Mouse (Mus musculus) stomach, postnatal 0 days (tissue): Measurements from ENCODE around the gene Ltb.

Experiments used
- CTCF ChIP-seq: IDR thresholded peaks from 2 replicates; pipeline ENCODE4 v1.5.1; 2016; ENCODE audit warnings: antibody characterized with exemption, low read depth, mild to moderate bottlenecking, moderate library complexity
- EP300 ChIP-seq: optimal IDR thresholded peaks from 2 replicates; pipeline ENCODE3; 2016; ENCODE audit warnings: antibody characterized with exemption

DNA sequence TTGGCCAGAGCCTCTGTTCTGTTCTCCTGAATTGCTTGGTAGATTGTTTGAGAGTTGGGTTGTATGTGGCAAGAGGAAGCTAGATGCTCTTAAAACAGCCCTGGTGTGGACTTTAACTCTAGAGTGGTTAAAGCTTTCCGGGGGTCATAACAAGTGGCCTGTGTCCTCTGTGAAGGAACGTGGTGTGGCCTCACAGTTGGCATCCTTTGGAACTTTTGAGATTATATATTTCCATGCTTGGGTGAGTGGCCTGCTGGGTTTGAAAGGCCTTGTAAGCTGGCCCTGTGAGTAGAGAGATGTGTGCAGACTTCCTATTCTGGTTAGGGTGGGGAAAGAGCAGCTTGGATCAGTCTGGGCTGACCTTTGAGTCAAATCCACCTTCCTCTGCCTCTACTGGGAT lies 50.8 kb downstream of the Ltb start:
- TF ChIP-seq CTCF (no peak), EP300 (no peak)
